Mouse (Mus musculus) lung, embryonic 14.5 days (tissue): ENCODE measurements around the gene Gpn2. TPM values are rescaled to one million over a fixed set of nuclear protein-coding genes. Genes with fewer than 3 reads are reported as not detected.

Experiments used
- ATAC-seq: fragments of 200-750 bp; cut with Nextera tagmentation; 2 replicates; pipeline ENCODE4 v1.8.0; 2017; ENCODE audit warnings: mild to moderate bottlenecking, moderate TSS enrichment, moderate library complexity; ENCODE audit not compliant: insufficient read depth
- DNase-seq: peaks from one replicate; pipeline ENCODE4 v3.0.0-alpha.2; 2015
- H3K27ac ChIP-seq: fragments of 300-500 bp; sonication (generic); 2 replicates; pipeline ENCODE4 v1.5.1; 2014; ENCODE audit warnings: low read depth, mild to moderate bottlenecking, moderate library complexity
- H3K27me3 ChIP-seq: fragments of 300-500 bp; sonication (generic); 2 replicates; pipeline ENCODE4 v1.6.1; 2014; ENCODE audit warnings: low read length, control low read depth; ENCODE audit not compliant: insufficient read depth
- H3K36me3 ChIP-seq: fragments of 300-500 bp; sonication (generic); 2 replicates; pipeline ENCODE4 v1.6.1; 2014; ENCODE audit warnings: control low read depth; ENCODE audit not compliant: insufficient read depth
- H3K4me1 ChIP-seq: fragments of 300-500 bp; sonication (generic); 2 replicates; pipeline ENCODE4 v1.6.1; 2014; ENCODE audit warnings: antibody characterized with exemption, control low read depth; ENCODE audit not compliant: insufficient read depth
- H3K4me2 ChIP-seq: fragments of 300-500 bp; sonication (generic); 2 replicates; pipeline ENCODE4 v1.6.1; 2014; ENCODE audit warnings: mild to moderate bottlenecking
- H3K4me3 ChIP-seq: fragments of 300-500 bp; sonication (generic); 2 replicates; pipeline ENCODE4 v1.5.1; 2014; ENCODE audit warnings: low read depth, low read length
- H3K9ac ChIP-seq: fragments of 300-500 bp; sonication (generic); 2 replicates; pipeline ENCODE4 v1.6.1; 2014
- H3K9me3 ChIP-seq: fragments of 300-500 bp; sonication (generic); 2 replicates; pipeline ENCODE4 v1.6.1; 2016; ENCODE audit warnings: low read depth, low read length, control low read depth
- CTCF ChIP-seq: IDR thresholded peaks from 2 replicates; pipeline ENCODE4 v1.5.1; 2016; ENCODE audit warnings: antibody characterized with exemption, low read depth
- WGBS: fragments of 180-500 bp; shearing (Covaris S2); extraction: QIAGEN DNeasy Blood & Tissue Kit; methylation state at CpG from one replicate; pipeline ENCODE4 v1.1.7; 2014; 5-methylcytosine and 5-hydroxymethylcytosine counted together
- polyA plus RNA-seq: library from polyadenylated mRNA; unstranded; fragments of >200 nt; fragmentation: Nextera tagmentation; extraction: Ambion mirVana; gene quantifications from 2 replicates; pipeline ENCODE4 v1.2.1, GENCODE M21; 2014

Gpn2 gene
- 21.1 and 23.7 TPM in 2 replicates for polyA plus RNA-seq

DNA sequence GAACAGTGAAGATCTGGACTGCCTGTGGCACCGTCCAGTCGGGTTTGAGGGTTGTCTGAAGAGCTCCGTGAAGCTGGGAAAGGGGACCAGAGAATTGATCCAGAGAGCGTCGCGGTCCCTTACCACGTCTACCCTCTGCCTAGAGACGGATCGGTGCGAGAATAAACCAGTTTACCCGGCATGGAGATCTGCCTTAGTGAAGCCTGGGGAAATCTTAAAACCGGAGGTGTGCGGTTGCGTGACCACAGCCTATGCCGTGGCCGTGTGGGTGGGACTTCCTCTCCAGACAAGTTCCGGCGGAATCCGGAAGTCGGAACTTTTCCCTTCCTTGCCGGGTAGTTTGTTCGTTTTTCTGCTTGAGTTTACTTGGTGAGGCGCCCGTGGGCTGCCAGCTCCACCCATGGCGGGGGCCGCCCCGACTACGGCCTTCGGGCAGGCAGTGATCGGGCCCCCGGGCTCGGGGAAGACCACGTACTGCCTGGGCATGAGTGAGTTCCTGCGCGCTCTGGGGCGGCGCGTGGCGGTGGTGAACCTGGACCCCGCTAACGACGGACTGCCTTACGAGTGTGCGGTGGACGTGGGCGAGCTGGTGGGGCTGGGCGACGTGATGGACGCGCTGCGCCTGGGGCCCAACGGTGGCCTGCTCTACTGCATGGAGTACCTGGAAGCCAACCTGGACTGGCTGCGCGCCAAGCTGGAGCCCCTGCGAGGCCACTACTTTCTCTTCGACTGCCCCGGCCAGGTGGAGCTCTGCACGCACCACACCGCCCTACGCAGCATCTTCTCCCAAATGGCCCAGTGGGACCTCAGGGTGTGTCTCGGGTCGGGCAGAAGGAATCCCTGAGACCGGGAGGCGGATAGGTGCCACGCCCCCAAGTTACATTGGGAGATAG is at the start of gene Gpn2:
Gene Gpn2 (plus strand): TSS at position 304 of the 893 bp plus-strand sequence.
- peak; percentile 93 for DNase-seq
- peak within 1 kb of the TSS; percentile 99 for H3K4me2 ChIP-seq
- H3K27me3 ChIP-seq: no peaks in the 10 kb centered on the region
- peak; percentile 91 for ATAC-seq
- WGBS: 1% methylated on average over 65 of the region's 65 CpGs
- peak within 1 kb of the TSS; percentile 71 for H3K27ac ChIP-seq
- TF ChIP-seq CTCF: no peak
- peak within 1 kb of the TSS; percentile 83 for H3K4me3 ChIP-seq
- 0 out of 2 replicates have a peak, but pooled peaks cover 5% of the 10 kb centered on the region for H3K4me1 ChIP-seq
- H3K36me3 ChIP-seq: peaks cover 56% of the 10 kb centered on the region
- H3K9ac ChIP-seq: peak within 1 kb of the TSS; percentile 72
- no peaks in the 10 kb centered on the region for H3K9me3 ChIP-seq

DNA sequence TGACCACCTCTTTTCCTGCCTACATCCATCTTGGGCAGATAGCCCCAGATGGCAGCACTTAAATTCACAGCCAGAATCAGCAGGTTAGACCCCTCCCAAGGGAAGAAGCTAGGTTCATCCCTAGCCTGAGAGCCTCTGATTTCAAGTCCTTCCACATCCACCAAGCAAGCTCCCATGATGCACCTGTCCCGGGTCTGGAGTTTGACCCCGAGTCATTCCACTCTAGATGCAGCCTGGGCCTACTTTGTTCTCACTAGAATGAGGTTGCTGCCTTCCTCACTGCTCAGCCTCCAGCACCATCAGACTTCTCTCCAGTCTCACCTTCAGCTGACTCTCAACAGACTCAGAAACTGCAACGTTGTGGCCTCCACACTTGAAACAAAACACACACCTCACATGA is 48.1 kb upstream of the Gpn2 start:
- H3K4me1 ChIP-seq: no peaks in the 10 kb centered on the region
- no peaks in the 10 kb centered on the region for H3K9me3 ChIP-seq
- no peak overlapping the region for H3K4me3 ChIP-seq
- no peak overlapping the region for H3K4me2 ChIP-seq
- 86% methylated on average over 3 of the region's 3 CpGs for WGBS
- no peak for TF ChIP-seq CTCF
- DNase-seq (no peak), ATAC-seq (no peak)
- no peak overlapping the region for H3K27ac ChIP-seq
- H3K36me3 ChIP-seq: peaks cover 96% of the 10 kb centered on the region
- no peak overlapping the region for H3K9ac ChIP-seq
- H3K27me3 ChIP-seq: no peaks in the 10 kb centered on the region

DNA sequence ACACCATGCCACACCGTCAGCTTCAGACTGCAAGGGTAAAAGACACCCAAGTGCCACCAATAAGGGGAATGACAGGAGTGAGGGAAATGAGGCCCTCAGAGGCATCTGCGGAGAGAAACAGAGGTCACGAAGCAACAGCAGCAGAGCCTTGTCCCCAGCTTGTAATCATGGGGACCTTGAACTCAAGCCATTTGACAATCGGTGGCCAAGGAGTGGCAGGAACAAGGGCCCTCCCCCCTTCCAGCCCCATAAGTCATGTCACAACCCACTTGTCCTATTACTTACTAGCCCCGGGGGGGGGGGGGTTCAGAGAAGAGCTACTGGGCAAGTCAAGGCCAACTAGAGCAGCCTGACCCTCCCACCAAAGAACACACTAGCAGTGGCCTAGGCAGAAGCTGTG is 47.5 kb upstream of the Gpn2 start:
- H3K27ac ChIP-seq: no peak overlapping the region
- 84% methylated on average over 5 of the region's 5 CpGs for WGBS
- no peak for ATAC-seq

DNA sequence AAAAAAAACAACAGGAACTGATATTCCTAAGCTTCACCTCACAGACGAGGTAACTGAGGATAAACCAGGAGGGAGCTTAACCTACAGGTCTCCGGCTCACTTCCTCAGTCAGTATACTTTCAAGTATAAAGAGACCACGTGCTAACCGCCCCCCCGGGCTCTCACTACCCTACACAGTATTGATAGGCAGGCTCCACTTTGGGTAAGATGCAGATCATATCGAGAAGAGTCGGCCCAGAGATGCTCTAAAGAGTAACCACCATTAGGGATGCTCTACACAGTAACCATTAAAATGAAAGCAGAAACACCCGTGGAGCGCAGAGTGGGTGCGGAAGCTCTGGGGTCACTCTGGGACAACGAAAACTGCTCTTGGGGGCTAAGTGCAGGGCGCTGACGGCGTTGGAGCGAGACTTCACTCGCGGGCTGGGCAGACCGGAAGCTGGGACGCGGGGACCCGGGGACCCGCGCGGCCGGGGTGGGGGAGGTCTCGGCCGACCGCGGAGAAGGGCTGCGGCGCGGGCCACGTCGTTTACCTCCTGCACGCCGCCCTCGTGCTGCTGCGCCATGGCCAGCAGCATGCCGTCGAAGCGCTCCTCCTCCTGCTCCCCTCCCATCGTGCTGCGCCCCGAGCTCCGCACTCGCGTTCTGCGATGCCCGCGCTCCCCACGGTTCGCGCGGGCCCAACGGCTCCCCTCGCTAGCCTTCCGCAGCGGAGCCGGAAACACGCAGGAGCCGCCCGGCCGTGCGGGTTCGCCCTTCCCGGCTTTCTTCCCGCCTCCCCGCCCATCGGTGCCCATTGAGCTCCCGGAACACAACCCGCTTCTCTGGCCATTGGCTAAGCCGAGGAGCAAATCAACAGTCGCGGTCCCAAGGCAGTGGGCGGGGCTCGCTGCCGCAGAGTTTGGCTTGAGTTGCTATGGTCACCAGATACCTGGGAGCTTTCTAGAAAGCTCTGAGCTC is 38.6 kb upstream of the Gpn2 start, which contains the start of gene Nudc:
Gene Nudc (minus strand): TSS at position 725 of the 960 bp plus-strand sequence.
- under 1% methylated on average over 71 of the region's 77 CpGs for WGBS
- peaks cover 31% of the 10 kb centered on the region for H3K36me3 ChIP-seq
- no peaks in the 10 kb centered on the region for H3K9me3 ChIP-seq
- H3K9ac ChIP-seq: peak within 1 kb of the TSS; percentile 87
- peak within 1 kb of the TSS; percentile 96 for H3K4me2 ChIP-seq
- peak within 1 kb of the TSS; percentile 65 for H3K27ac ChIP-seq
- DNase-seq (peak; percentile 98), ATAC-seq (peak; percentile 97)
- H3K27me3 ChIP-seq: no peaks in the 10 kb centered on the region
- peak within 1 kb of the TSS; percentile 98 for H3K4me3 ChIP-seq
- H3K4me1 ChIP-seq: 0 out of 2 replicates have a peak, but pooled peaks cover 5% of the 10 kb centered on the region
- no peak for TF ChIP-seq CTCF

More for the DNA sequence above, 47.5 kb upstream of the Gpn2 start:
- Histone ChIP-seq H3K27me3 (no peaks in the 10 kb centered on the region), H3K36me3 (peaks cover 96% of the 10 kb centered on the region), H3K4me3 (no peak overlapping the region), H3K9me3 (no peaks in the 10 kb centered on the region), H3K9ac (no peak overlapping the region), H3K4me2 (no peak overlapping the region), H3K4me1 (no peaks in the 10 kb centered on the region)
- no peak for DNase-seq
- no peak for TF ChIP-seq CTCF

DNA sequence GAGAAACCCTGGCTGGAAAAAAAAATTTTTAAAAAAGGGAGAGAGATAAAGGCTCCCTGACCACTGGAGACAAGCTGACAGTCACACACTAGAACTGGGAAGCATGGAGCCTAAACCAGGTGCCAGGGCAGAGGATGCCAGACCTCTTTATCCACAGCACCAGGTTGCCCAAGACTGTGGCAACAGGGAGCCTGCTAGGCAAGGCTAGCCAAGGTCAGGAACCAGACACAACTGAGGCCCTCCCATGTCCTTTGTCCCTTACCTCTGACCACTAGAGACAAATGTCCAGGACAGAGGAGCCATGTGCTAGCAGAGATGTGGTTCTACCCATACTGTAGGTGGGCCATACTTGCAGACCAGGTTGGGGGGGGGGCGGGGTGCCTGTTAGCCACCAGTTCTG is 32.1 kb upstream of the Gpn2 start:
- Histone ChIP-seq H3K9ac (no peak overlapping the region), H3K27me3 (no peaks in the 10 kb centered on the region), H3K36me3 (no peaks in the 10 kb centered on the region), H3K4me3 (no peak overlapping the region), H3K9me3 (no peaks in the 10 kb centered on the region), H3K4me1 (no peaks in the 10 kb centered on the region), H3K27ac (no peak overlapping the region), H3K4me2 (no peak overlapping the region)
- TF ChIP-seq CTCF: no peak
- WGBS: 62% methylated on average over 1 of the region's 1 CpGs
- DNase-seq (no peak), ATAC-seq (no peak)

DNA sequence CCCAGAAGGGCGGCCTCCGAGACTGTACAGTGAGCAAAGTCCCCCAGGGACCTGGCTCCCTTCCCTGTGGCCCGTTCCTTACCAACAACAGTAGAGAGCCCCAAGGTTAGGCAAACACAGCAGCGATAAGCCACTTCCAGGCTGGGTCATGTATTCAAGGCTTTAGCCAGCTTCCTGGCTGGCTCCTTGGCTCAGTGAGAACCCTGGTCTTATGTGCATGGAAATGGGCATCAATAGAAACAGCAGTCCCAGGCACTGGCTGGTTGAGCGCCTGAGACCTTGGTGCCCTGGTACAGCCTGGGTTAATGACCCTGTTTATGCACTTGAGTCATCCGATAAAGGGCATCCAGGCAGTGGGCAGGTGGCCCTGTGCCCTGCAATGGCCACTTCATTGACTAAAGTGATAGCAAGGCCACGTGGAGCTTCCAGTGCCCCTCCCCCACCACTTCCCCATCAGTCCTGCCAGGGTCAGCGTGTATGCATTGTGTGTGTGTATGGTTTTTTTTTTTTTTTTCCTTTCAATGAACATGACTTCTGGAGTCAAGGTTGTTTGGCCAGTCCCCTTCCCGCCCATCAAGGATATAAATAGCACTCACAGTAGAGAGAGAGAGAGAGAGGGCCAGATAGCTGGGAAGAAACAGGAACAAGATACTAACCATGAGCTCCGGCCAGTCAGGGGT is 31.3 kb upstream of the Gpn2 start, which contains the start of gene Nr0b2:
Gene Nr0b2 (plus strand): TSS at position 609 of the 680 bp plus-strand sequence.
- Histone ChIP-seq H3K36me3 (no peaks in the 10 kb centered on the region), H3K9me3 (no peaks in the 10 kb centered on the region), H3K27me3 (no peaks in the 10 kb centered on the region), H3K4me3 (no peak within 1 kb of the TSS), H3K4me2 (peak within 1 kb of the TSS; percentile 15; the same call in 1 of the 2 replicates), H3K27ac (no peak within 1 kb of the TSS), H3K4me1 (no peaks in the 10 kb centered on the region), H3K9ac (no peak within 1 kb of the TSS; the same call in 1 of the 2 replicates)
- no peak for TF ChIP-seq CTCF
- 53% methylated on average over 10 of the region's 10 CpGs for WGBS
- ATAC-seq (no peak), DNase-seq (no peak)
